Mouse (Mus musculus) spleen, adult 2 months (tissue): ENCODE measurements around the gene Csde1.

Experiments
- CTCF ChIP-seq: fragments of 200-500 bp; IDR thresholded peaks from 2 replicates; pipeline ENCODE4 v1.5.1; 2011; ENCODE audit warnings: mild to moderate bottlenecking, inconsistent platforms; ENCODE audit not compliant: insufficient read depth, insufficient read length, insufficient replicate concordance; ENCODE audit errors: extremely low read depth
- POLR2A ChIP-seq: fragments of 200-500 bp; IDR thresholded peaks from 2 replicates; pipeline ENCODE4 v1.6.1; 2011; ENCODE audit warnings: low read depth, low read length, inconsistent platforms

DNA sequence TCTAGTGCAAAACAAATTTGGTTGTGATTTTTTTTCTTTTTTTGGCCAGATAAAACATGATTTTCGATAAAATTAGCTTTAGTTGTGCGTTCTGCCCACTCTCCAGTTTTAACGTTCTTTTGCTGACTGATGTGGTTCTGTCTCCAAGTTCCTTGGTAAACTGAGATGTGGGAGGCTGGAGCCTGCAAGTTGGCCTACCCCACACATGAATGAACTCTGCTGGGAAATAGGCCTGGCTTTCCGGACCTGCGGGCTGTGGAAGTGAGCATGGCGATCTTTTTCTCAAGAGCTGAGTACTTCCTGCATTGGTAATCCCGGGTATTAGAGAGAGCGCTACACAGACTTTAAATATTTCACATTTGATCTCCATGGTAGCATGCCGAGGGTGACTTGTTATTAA is 55.6 kb downstream of the Csde1 start:
- TF ChIP-seq CTCF (no peak), POLR2A (no peak)
